8 mouse cellular contexts compared by ENCODE assay signal in genomic region chr12:70367326-70368248, GRCm38 (mm10). TPM values are rescaled to one million over a fixed set of nuclear protein-coding genes. Genes with fewer than 3 reads are reported as not detected.
DNase-seq lines count a peak whose midpoint lies in the region; ATAC-seq and TF ChIP-seq lines count a peak whose summit lies in the region.

No protein-coding gene starts in this region.

- H3K36me3 ChIP-seq in heart, embryonic 13.5 days, result no peaks in the 10 kb centered on the region
- no peaks in the 10 kb centered on the region for H3K36me3 ChIP-seq in kidney, postnatal 0 days (ENCODE audit: insufficient read depth, low read length)
- no peaks in the 10 kb centered on the region for H3K36me3 ChIP-seq in limb, embryonic 15.5 days

- no peaks in the 10 kb centered on the region for H3K27me3 ChIP-seq in heart, embryonic 13.5 days (replicated peaks)
- no peaks in the 10 kb centered on the region for H3K27me3 ChIP-seq in kidney, postnatal 0 days (ENCODE audit: insufficient read depth, low read length)
- no peaks in the 10 kb centered on the region for H3K27me3 ChIP-seq in limb, embryonic 15.5 days

- no peaks in the 10 kb centered on the region for H3K9me3 ChIP-seq in heart, embryonic 13.5 days
- no peaks in the 10 kb centered on the region for H3K9me3 ChIP-seq in kidney, postnatal 0 days (replicated peaks; ENCODE audit: low read length)
- no peaks in the 10 kb centered on the region for H3K9me3 ChIP-seq in limb, embryonic 15.5 days

- H3K27ac ChIP-seq in gastrocnemius, adult 2 months, result no peak overlapping the region
- H3K27ac ChIP-seq in heart, embryonic 13.5 days (replicated peaks), result no peak overlapping the region
- H3K27ac ChIP-seq in kidney, postnatal 0 days, result peak overlapping the region; percentile 58; the same call in 1 of the 2 replicates
- H3K27ac ChIP-seq in limb, embryonic 15.5 days, result no peak overlapping the region

- peak overlapping the region; percentile 23; the same call in 1 of the 2 replicates for H3K4me3 ChIP-seq in gastrocnemius, adult 2 months
- 0 out of 2 replicates have a peak overlapping the region, but pooled peaks have one; percentile 7 for H3K4me3 ChIP-seq in heart, embryonic 13.5 days
- H3K4me3 ChIP-seq in kidney, postnatal 0 days (replicated peaks; ENCODE audit: low read depth, low read length), result no peak overlapping the region
- no peak overlapping the region for H3K4me3 ChIP-seq in limb, embryonic 15.5 days

- WGBS in heart, embryonic 13.5 days, result 53% methylated on average over 19 of the region's 19 CpGs
- WGBS in kidney, postnatal 0 days, result 39% methylated on average over 19 of the region's 19 CpGs
- WGBS in limb, embryonic 15.5 days, result 51% methylated on average over 19 of the region's 19 CpGs

- ATAC-seq in heart, embryonic 13.5 days (ENCODE audit: extremely low read depth, insufficient number of reproducible peaks, low FRiP score, low TSS enrichment), result no peak
- peak; percentile 97 for ATAC-seq in kidney, postnatal 0 days (replicated peaks; ENCODE audit: low FRiP score, low read depth)
- peak; percentile 69; the same call in 1 of the 2 replicates for ATAC-seq in limb, embryonic 15.5 days (ENCODE audit: insufficient number of reproducible peaks, low FRiP score, low TSS enrichment, low read depth)

- DNase-seq in gastrocnemius, adult 2 months, result no peak
- no peak for DNase-seq in gastrocnemius, postnatal 25 days
- DNase-seq in embryo, embryonic 10.5 days (ENCODE audit: low spot score), result peak; percentile 93
- DNase-seq in kidney, postnatal 0 days (ENCODE audit: low spot score), result peak; percentile 89
- DNase-seq in retina, embryonic 14.5 days (ENCODE audit: low spot score), result peak; percentile 89
- no peak for DNase-seq in urinary bladder, adult 18-20 months (ENCODE audit: low spot score in 2 of 2)

- H3K4me1 ChIP-seq in heart, embryonic 13.5 days, result peaks cover 9% of the 10 kb centered on the region
- no peaks in the 10 kb centered on the region for H3K4me1 ChIP-seq in kidney, postnatal 0 days (replicated peaks; ENCODE audit: insufficient read depth, low read length)
- no peaks in the 10 kb centered on the region for H3K4me1 ChIP-seq in limb, embryonic 15.5 days

- peak overlapping the region; percentile 54; the same call in 1 of the 2 replicates for H3K9ac ChIP-seq in heart, embryonic 13.5 days
- H3K9ac ChIP-seq in kidney, postnatal 0 days (ENCODE audit: low read depth, low read length), result no peak overlapping the region
- no peak overlapping the region for H3K9ac ChIP-seq in limb, embryonic 15.5 days

- TF ChIP-seq CTCF in gastrocnemius, adult 2 months (IDR thresholded peaks at IDR 0.05), result no peak
- peak; percentile 18; the same call in 1 of the 2 replicates for TF ChIP-seq CTCF in kidney, postnatal 0 days (IDR thresholded peaks at IDR 0.05; ENCODE audit: low read depth)

- intact Hi-C loops in gastrocnemius, adult 2 months (cut with DNase I), result no loop called here

- H3K4me2 ChIP-seq in heart, embryonic 13.5 days, result peak overlapping the region; percentile 51
- H3K4me2 ChIP-seq in kidney, postnatal 0 days (ENCODE audit: low read length), result peak overlapping the region; percentile 45; the same call in 1 of the 2 replicates
- no peak overlapping the region for H3K4me2 ChIP-seq in limb, embryonic 15.5 days

RNA-seq across cellular contexts. Expression of gene Trim9, which starts 20.2 kb away (rescaled TPM):
- total RNA-seq in gastrocnemius, adult 2 months (2021), result under 1 TPM; 0.05 to 0.20 TPM
- total RNA-seq in gastrocnemius, postnatal 25 days (2021), result under 1 TPM; 0.10 to 0.11 TPM
- polyA plus RNA-seq in heart, embryonic 13.5 days (2015; fragmentation: Nextera tagmentation; extraction: Ambion mirVana), result 0.32 and 0.57 TPM in 2 replicates
- polyA plus RNA-seq in kidney, postnatal 0 days (2015; fragmentation: Nextera tagmentation; extraction: Ambion mirVana), result 2.1 and 2.3 TPM in 2 replicates
- 0.70 and 0.73 TPM in 2 replicates for polyA plus RNA-seq in limb, embryonic 15.5 days (2015; fragmentation: Nextera tagmentation; extraction: Ambion mirVana)

Comparison
In these comparisons a context has a peak if more than half of its experiments do, and no peak if none do; other contexts are left out.
1. DNase-seq: peak in embryo, embryonic 10.5 days (single experiment), kidney, postnatal 0 days (single experiment) and retina, embryonic 14.5 days (single experiment); none in gastrocnemius, adult 2 months (single experiment), gastrocnemius, postnatal 25 days (single experiment) and urinary bladder, adult 18-20 months (0 of 2).
2. H3K4me3 ChIP-seq: peak in gastrocnemius, adult 2 months (single experiment) and heart, embryonic 13.5 days (single experiment); none in kidney, postnatal 0 days (single experiment) and limb, embryonic 15.5 days (single experiment).